Mouse (Mus musculus) liver, postnatal 0 days (tissue): Measurements from ENCODE around the gene Marcksl1.

ENCODE experiments used
- CTCF ChIP-seq: sonication (generic); IDR thresholded peaks from 2 replicates; pipeline ENCODE4 v1.5.1; 2016; ENCODE audit warnings: antibody characterized with exemption, low read depth
- EP300 ChIP-seq: IDR thresholded peaks from 2 replicates; pipeline ENCODE4 v1.6.1; 2016; ENCODE audit warnings: antibody characterized with exemption, low read depth, mild to moderate bottlenecking

DNA sequence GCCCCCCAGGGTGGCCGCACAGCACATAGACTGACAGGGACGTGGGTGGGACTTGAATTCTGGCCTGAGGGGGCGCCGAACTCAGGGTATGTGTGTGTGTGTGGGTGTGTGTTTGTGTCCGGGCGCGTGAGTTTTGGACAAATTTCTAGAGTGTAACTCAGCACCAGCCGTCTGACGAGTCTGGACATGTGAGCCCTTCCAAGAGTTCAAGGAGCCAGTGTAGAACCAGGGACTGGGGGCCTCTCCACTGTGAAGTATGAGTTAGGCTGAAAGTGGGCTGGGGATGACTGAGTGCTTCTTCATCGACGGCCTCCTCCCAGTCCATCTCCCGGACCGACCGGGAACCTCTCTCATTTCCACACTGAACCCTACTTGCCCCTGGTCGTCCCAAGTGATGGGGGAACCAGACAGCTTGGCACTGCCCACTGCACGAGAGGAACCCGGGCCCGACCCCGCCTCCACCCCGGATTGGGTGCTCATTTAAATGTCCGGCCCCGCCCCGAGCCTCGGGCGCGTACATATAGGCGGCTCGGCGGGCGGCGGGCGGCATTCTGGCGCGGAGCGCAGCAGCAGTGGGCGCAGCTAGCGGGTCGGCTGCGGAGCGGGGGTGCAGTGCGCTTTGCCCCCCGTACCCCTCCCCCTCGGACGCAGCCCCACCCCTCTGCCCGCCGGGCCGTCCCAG is at the start of gene Marcksl1:
- TF ChIP-seq CTCF (no peak), EP300 (no peak)
